Mouse (Mus musculus): ENCODE measurements around the gene Cks1b.
A peak's percentile ranks its signal among the peaks of the same experiment; 100 is the strongest.
"Not testable (repeated sequence)": the region's sequence is repeated elsewhere in the genome, so short reads cannot be mapped to it uniquely, and the experiment has no call there.

Gene Cks1b

GRCm38 (mm10) chr3:89418170-89418860, at the start of gene Cks1b, which contains the start of gene Shc1:
Cks1b (minus strand) TSS chr3:89418383.
Shc1 (plus strand) TSS chr3:89418443.
- peak; percentile 100 for DNase-seq

GRCm38 (mm10) chr3:89458965-89459807, 41.0 kb upstream of the Cks1b start:
- peak; percentile 92 for DNase-seq

- DNase-seq = no peak
Observed at GRCm38 (mm10) chr3:89458372-89458964, 40.3 kb upstream of the Cks1b start.

GRCm38 (mm10) chr3:89456726-89457665, 38.8 kb upstream of the Cks1b start:
- DNase-seq = peak; percentile 80

- DNase-seq = no peak
Observed at GRCm38 (mm10) chr3:89455786-89456285, 37.7 kb upstream of the Cks1b start.

- peak; percentile 44 for DNase-seq
Observed at GRCm38 (mm10) chr3:89454401-89455177, 36.4 kb upstream of the Cks1b start, which contains the start of gene Pmvk. Pmvk (plus strand) TSS chr3:89454541.

- no peak for DNase-seq
Observed at GRCm38 (mm10) chr3:89451916-89452315, 33.7 kb upstream of the Cks1b start.

GRCm38 (mm10) chr3:89449541-89449940, 31.4 kb upstream of the Cks1b start:
- DNase-seq = peak; percentile 86

- DNase-seq = peak; percentile 55
Observed at GRCm38 (mm10) chr3:89448720-89449537, 30.7 kb upstream of the Cks1b start.

- DNase-seq = no peak
Observed at GRCm38 (mm10) chr3:89440691-89441090, 22.5 kb upstream of the Cks1b start.

- peak; percentile 83 for DNase-seq
Observed at GRCm38 (mm10) chr3:89437269-89437668, 19.1 kb upstream of the Cks1b start.

- DNase-seq = peak; percentile 92
Observed at GRCm38 (mm10) chr3:89436176-89437113, 18.3 kb upstream of the Cks1b start, which contains the start of gene Pbxip1. Pbxip1 (plus strand) TSS chr3:89436706.

- peak; percentile 58 for DNase-seq
Observed at GRCm38 (mm10) chr3:89435041-89435440, 16.9 kb upstream of the Cks1b start.

GRCm38 (mm10) chr3:89434532-89434931, 16.3 kb upstream of the Cks1b start:
- DNase-seq = no peak

GRCm38 (mm10) chr3:89432606-89433005, 14.4 kb upstream of the Cks1b start:
- no peak for DNase-seq

- peak; percentile 97 for DNase-seq
Observed at GRCm38 (mm10) chr3:89430171-89431159, 12.3 kb upstream of the Cks1b start, which contains the start of gene Pygo2. Pygo2 (plus strand) TSS chr3:89430214.

- not testable (repeated sequence) for DNase-seq
Observed at GRCm38 (mm10) chr3:89429021-89429420, 10.8 kb upstream of the Cks1b start.

- no peak for DNase-seq
Observed at GRCm38 (mm10) chr3:89425876-89426275, 7.7 kb upstream of the Cks1b start.

Data from retina, postnatal 1 day (tissue).